Mouse (Mus musculus): ENCODE results near the gene Gm20479. TPM values are rescaled to one million over a fixed set of nuclear protein-coding genes. Genes with fewer than 3 reads are reported as not detected.

Gene Gm20479
- polyA plus RNA-seq, 1 experiment from 2014 or later: 0.72 TPM

GRCm38 (mm10) chr7:27361283-27361946, 4.2 kb upstream of the Gm20479 start:
- TF ChIP-seq CTCF (IDR thresholded peaks at IDR 0.05; ENCODE audit: low read depth): no peak
- Histone ChIP-seq H3K4me3 (ENCODE audit: low read depth, low read length) (peak overlapping the region; percentile 39), H3K4me2 (replicated peaks; ENCODE audit: low read depth) (peak overlapping the region; percentile 75), H3K27ac (ENCODE audit: low read depth, low read length) (no peak overlapping the region), H3K27me3 (replicated peaks; ENCODE audit: control insufficient read depth, insufficient read depth, low read length) (peaks cover 44% of the 10 kb centered on the region), H3K36me3 (ENCODE audit: control insufficient read depth, insufficient read depth) (no peaks in the 10 kb centered on the region), H3K4me1 (replicated peaks; ENCODE audit: control insufficient read depth, insufficient read depth, low read length) (no peaks in the 10 kb centered on the region; the same call in 1 of the 2 replicates), H3K9ac (ENCODE audit: low read depth, low read length) (peak overlapping the region; percentile 50), H3K9me3 (ENCODE audit: control insufficient read depth) (no peaks in the 10 kb centered on the region)
- peak; percentile 93 for ATAC-seq
- WGBS: under 1% methylated on average over 52 of the region's 52 CpGs

GRCm38 (mm10) chr7:27360749-27361148, 3.5 kb upstream of the Gm20479 start:
- Histone ChIP-seq H3K4me1 (replicated peaks; ENCODE audit: control insufficient read depth, insufficient read depth, low read length) (peaks cover 3% of the 10 kb centered on the region; the same call in 1 of the 2 replicates), H3K9me3 (ENCODE audit: control insufficient read depth) (no peaks in the 10 kb centered on the region), H3K27me3 (replicated peaks; ENCODE audit: control insufficient read depth, insufficient read depth, low read length) (peaks cover 37% of the 10 kb centered on the region), H3K4me3 (ENCODE audit: low read depth, low read length) (no peak overlapping the region), H3K36me3 (ENCODE audit: control insufficient read depth, insufficient read depth) (no peaks in the 10 kb centered on the region), H3K27ac (ENCODE audit: low read depth, low read length) (no peak overlapping the region), H3K9ac (ENCODE audit: low read depth, low read length) (no peak overlapping the region), H3K4me2 (replicated peaks; ENCODE audit: low read depth) (no peak overlapping the region; the same call in 1 of the 2 replicates)
- no peak for ATAC-seq
- no peak for TF ChIP-seq CTCF (IDR thresholded peaks at IDR 0.05; ENCODE audit: low read depth)
- WGBS: 51% methylated on average over 6 of the region's 6 CpGs

- 90% methylated on average over 9 of the region's 9 CpGs for WGBS
Measured at GRCm38 (mm10) chr7:27359706-27360358, 2.6 kb upstream of the Gm20479 start.

GRCm38 (mm10) chr7:27359162-27359561, 1.9 kb upstream of the Gm20479 start:
- no peak overlapping the region for H3K4me2 ChIP-seq (replicated peaks; ENCODE audit: low read depth)
- WGBS: 76% methylated on average over 2 of the region's 2 CpGs
- H3K4me3 ChIP-seq (ENCODE audit: low read depth, low read length): no peak overlapping the region
- no peak for ATAC-seq
- H3K36me3 ChIP-seq (ENCODE audit: control insufficient read depth, insufficient read depth): no peaks in the 10 kb centered on the region
- peaks cover 7% of the 10 kb centered on the region for H3K4me1 ChIP-seq (replicated peaks; ENCODE audit: control insufficient read depth, insufficient read depth, low read length)
- no peaks in the 10 kb centered on the region for H3K9me3 ChIP-seq (ENCODE audit: control insufficient read depth)
- no peak overlapping the region for H3K27ac ChIP-seq (ENCODE audit: low read depth, low read length)
- 0 out of 2 replicates have a peak, but pooled peaks have one; percentile 16 for TF ChIP-seq CTCF (IDR thresholded peaks at IDR 0.05; ENCODE audit: low read depth)
- H3K9ac ChIP-seq (ENCODE audit: low read depth, low read length): no peak overlapping the region
- peaks cover 22% of the 10 kb centered on the region for H3K27me3 ChIP-seq (replicated peaks; ENCODE audit: control insufficient read depth, insufficient read depth, low read length)

More at GRCm38 (mm10) chr7:27359706-27360358, 2.6 kb upstream of the Gm20479 start:
- no peaks in the 10 kb centered on the region for H3K36me3 ChIP-seq (ENCODE audit: control insufficient read depth, insufficient read depth)
- no peak overlapping the region for H3K27ac ChIP-seq (ENCODE audit: low read depth, low read length)
- ATAC-seq: no peak
- H3K27me3 ChIP-seq (replicated peaks; ENCODE audit: control insufficient read depth, insufficient read depth, low read length): peaks cover 28% of the 10 kb centered on the region
- no peaks in the 10 kb centered on the region for H3K9me3 ChIP-seq (ENCODE audit: control insufficient read depth)
- peaks cover 6% of the 10 kb centered on the region for H3K4me1 ChIP-seq (replicated peaks; ENCODE audit: control insufficient read depth, insufficient read depth, low read length)
- no peak for TF ChIP-seq CTCF (IDR thresholded peaks at IDR 0.05; ENCODE audit: low read depth)
- H3K4me3 ChIP-seq (ENCODE audit: low read depth, low read length): no peak overlapping the region
- H3K4me2 ChIP-seq (replicated peaks; ENCODE audit: low read depth): no peak overlapping the region
- no peak overlapping the region for H3K9ac ChIP-seq (ENCODE audit: low read depth, low read length)

- H3K4me2 ChIP-seq (replicated peaks; ENCODE audit: low read depth): peak overlapping the region; percentile 94
- H3K9ac ChIP-seq (ENCODE audit: low read depth, low read length): no peak overlapping the region
- no peak for TF ChIP-seq CTCF (IDR thresholded peaks at IDR 0.05; ENCODE audit: low read depth)
- H3K27me3 ChIP-seq (replicated peaks; ENCODE audit: control insufficient read depth, insufficient read depth, low read length): peaks cover 7% of the 10 kb centered on the region; the same call in 1 of the 2 replicates
- 26% methylated on average over 3 of the region's 3 CpGs for WGBS
- H3K27ac ChIP-seq (ENCODE audit: low read depth, low read length): 0 out of 2 replicates have a peak overlapping the region, but pooled peaks have one; percentile 81
- peaks cover 4% of the 10 kb centered on the region; the same call in 1 of the 2 replicates for H3K36me3 ChIP-seq (ENCODE audit: control insufficient read depth, insufficient read depth)
- H3K9me3 ChIP-seq (ENCODE audit: control insufficient read depth): no peaks in the 10 kb centered on the region
- peak overlapping the region; percentile 71; the same call in 1 of the 2 replicates for H3K4me3 ChIP-seq (ENCODE audit: low read depth, low read length)
- peaks cover 7% of the 10 kb centered on the region for H3K4me1 ChIP-seq (replicated peaks; ENCODE audit: control insufficient read depth, insufficient read depth, low read length)
- ATAC-seq: no peak
Measured at GRCm38 (mm10) chr7:27357595-27357978, 368 bp upstream of the Gm20479 start.

- Histone ChIP-seq H3K4me2 (replicated peaks; ENCODE audit: low read depth) (peak overlapping the region; percentile 94), H3K4me3 (ENCODE audit: low read depth, low read length) (peak overlapping the region; percentile 71), H3K36me3 (ENCODE audit: control insufficient read depth, insufficient read depth) (peaks cover 12% of the 10 kb centered on the region; the same call in 1 of the 2 replicates), H3K27ac (ENCODE audit: low read depth, low read length) (peak overlapping the region; percentile 81), H3K9ac (ENCODE audit: low read depth, low read length) (peak overlapping the region; percentile 54; the same call in 1 of the 2 replicates), H3K9me3 (ENCODE audit: control insufficient read depth) (no peaks in the 10 kb centered on the region), H3K27me3 (replicated peaks; ENCODE audit: control insufficient read depth, insufficient read depth, low read length) (no peaks in the 10 kb centered on the region), H3K4me1 (replicated peaks; ENCODE audit: control insufficient read depth, insufficient read depth, low read length) (peaks cover 7% of the 10 kb centered on the region)
- 2% methylated on average over 16 of the region's 16 CpGs for WGBS
- no peak for TF ChIP-seq CTCF (IDR thresholded peaks at IDR 0.05; ENCODE audit: low read depth)
- ATAC-seq: peak; percentile 35
Measured at GRCm38 (mm10) chr7:27356248-27356647, 971 bp downstream of the Gm20479 start.
